ENCODE assay signal across 8 mouse cellular contexts in genomic region chr2:152828532-152828931, GRCm38 (mm10). TPM values are rescaled to one million over a fixed set of nuclear protein-coding genes. Genes with fewer than 3 reads are reported as not detected.
DNase-seq lines count a peak whose midpoint lies in the region; ATAC-seq and TF ChIP-seq lines count a peak whose summit lies in the region.

No protein-coding gene starts in this region.

- peaks cover 28% of the 10 kb centered on the region; the same call in 1 of the 2 replicates for H3K79me2 ChIP-seq in liver, adult 2 months (ENCODE audit: control insufficient read depth, insufficient read depth, low read length)

- peaks cover 19% of the 10 kb centered on the region for H3K4me1 ChIP-seq in liver, adult 2 months (ENCODE audit: control insufficient read depth, insufficient read depth, low read length)
- peaks cover 48% of the 10 kb centered on the region for H3K4me1 ChIP-seq in embryonic facial prominence, embryonic 12.5 days
- peaks cover 48% of the 10 kb centered on the region for H3K4me1 ChIP-seq in intestine, embryonic 15.5 days (replicated peaks)
- H3K4me1 ChIP-seq in lung, postnatal 0 days (ENCODE audit: insufficient read depth, low read depth, low read length), result peaks cover 42% of the 10 kb centered on the region

- peak; percentile 92 for DNase-seq in liver, adult 2 months (ENCODE audit: extremely low read depth, low read depth, low spot score)
- no peak for DNase-seq in liver
- peak; percentile 26 for DNase-seq in lung, postnatal 0 days (ENCODE audit: low spot score)
- DNase-seq in adrenal gland, postnatal 10 days, result no peak
- DNase-seq in right cerebral cortex, postnatal 36 days (ENCODE audit: low spot score in 2 of 2), result no peak
- no peak for DNase-seq in testis, postnatal 14 days (ENCODE audit: low spot score)

- peak overlapping the region; percentile 68 for H3K4me2 ChIP-seq in embryonic facial prominence, embryonic 12.5 days (replicated peaks)
- peak overlapping the region; percentile 77 for H3K4me2 ChIP-seq in intestine, embryonic 15.5 days (replicated peaks)
- peak overlapping the region; percentile 78 for H3K4me2 ChIP-seq in lung, postnatal 0 days (replicated peaks; ENCODE audit: low read depth, low read length)

- TF ChIP-seq CTCF in liver, adult 2 months (IDR thresholded peaks at IDR 0.05; ENCODE audit: low read depth, low read length), result no peak
- TF ChIP-seq CTCF in lung, postnatal 0 days (IDR thresholded peaks at IDR 0.05), result no peak

- WGBS in liver, adult 2 months, result 0% methylated on average over 1 of the region's 1 CpGs
- WGBS in embryonic facial prominence, embryonic 12.5 days, result 42% methylated on average over 1 of the region's 1 CpGs
- WGBS in intestine, embryonic 15.5 days, result 39% methylated on average over 1 of the region's 1 CpGs
- 0% methylated on average over 1 of the region's 1 CpGs for WGBS in lung, postnatal 0 days

- H3K27ac ChIP-seq in liver, adult 2 months (replicated peaks; ENCODE audit: insufficient read depth, low read depth, low read length), result peak overlapping the region; percentile 95
- H3K27ac ChIP-seq in embryonic facial prominence, embryonic 12.5 days, result 0 out of 2 replicates have a peak overlapping the region, but pooled peaks have one; percentile 25
- peak overlapping the region; percentile 71 for H3K27ac ChIP-seq in intestine, embryonic 15.5 days
- H3K27ac ChIP-seq in lung, postnatal 0 days (ENCODE audit: low read length), result peak overlapping the region; percentile 99

- no peak for ATAC-seq in embryonic facial prominence, embryonic 12.5 days (ENCODE audit: insufficient number of reproducible peaks, insufficient read depth, low FRiP score, low TSS enrichment)
- no peak for ATAC-seq in intestine, embryonic 15.5 days
- ATAC-seq in lung, postnatal 0 days, result no peak

- no peaks in the 10 kb centered on the region for H3K27me3 ChIP-seq in liver, adult 2 months (ENCODE audit: control insufficient read depth, insufficient read depth, low read length)
- no peaks in the 10 kb centered on the region for H3K27me3 ChIP-seq in embryonic facial prominence, embryonic 12.5 days
- H3K27me3 ChIP-seq in intestine, embryonic 15.5 days (replicated peaks), result no peaks in the 10 kb centered on the region
- H3K27me3 ChIP-seq in lung, postnatal 0 days (replicated peaks; ENCODE audit: insufficient read depth, low read length), result no peaks in the 10 kb centered on the region

- peak overlapping the region; percentile 75 for H3K9ac ChIP-seq in liver, adult 2 months (ENCODE audit: low read depth, low read length)
- peak overlapping the region; percentile 56 for H3K9ac ChIP-seq in embryonic facial prominence, embryonic 12.5 days
- H3K9ac ChIP-seq in intestine, embryonic 15.5 days, result peak overlapping the region; percentile 91
- H3K9ac ChIP-seq in lung, postnatal 0 days (replicated peaks; ENCODE audit: low read depth), result peak overlapping the region; percentile 87

- no peak for TF ChIP-seq EP300 in lung, postnatal 0 days (IDR thresholded peaks at IDR 0.05)

- H3K36me3 ChIP-seq in liver, adult 2 months (ENCODE audit: control insufficient read depth, insufficient read depth, low read length), result peaks cover 1% of the 10 kb centered on the region; the same call in 1 of the 2 replicates
- H3K36me3 ChIP-seq in embryonic facial prominence, embryonic 12.5 days, result peaks cover 5% of the 10 kb centered on the region; the same call in 1 of the 2 replicates
- H3K36me3 ChIP-seq in intestine, embryonic 15.5 days, result no peaks in the 10 kb centered on the region
- H3K36me3 ChIP-seq in lung, postnatal 0 days (ENCODE audit: insufficient read depth, low read length), result no peaks in the 10 kb centered on the region; the same call in 1 of the 2 replicates

- no peaks in the 10 kb centered on the region for H3K9me3 ChIP-seq in embryonic facial prominence, embryonic 12.5 days
- H3K9me3 ChIP-seq in intestine, embryonic 15.5 days, result no peaks in the 10 kb centered on the region
- H3K9me3 ChIP-seq in lung, postnatal 0 days (ENCODE audit: low read length), result no peaks in the 10 kb centered on the region

- 0 out of 2 replicates have a peak, but pooled peaks have one; percentile 31 for TF ChIP-seq POLR2A in liver, adult 2 months (IDR thresholded peaks at IDR 0.05; ENCODE audit: extremely low read depth, insufficient read depth, low read length)

- peak overlapping the region; percentile 84 for H3K4me3 ChIP-seq in liver, adult 2 months (ENCODE audit: insufficient read depth, low read depth, low read length)
- H3K4me3 ChIP-seq in embryonic facial prominence, embryonic 12.5 days, result peak overlapping the region; percentile 67
- peak overlapping the region; percentile 80 for H3K4me3 ChIP-seq in intestine, embryonic 15.5 days (replicated peaks)
- peak overlapping the region; percentile 70 for H3K4me3 ChIP-seq in lung, postnatal 0 days (ENCODE audit: low read depth, low read length)

RNA-seq across cellular contexts. Expression of gene Bcl2l1, which starts 3.0 kb away (rescaled TPM):
- 14.9 and 16.1 TPM in 2 replicates for total RNA-seq in liver, adult 2 months (2014; rRNA removed)
- 30.4 and 33.8 TPM in 2 replicates for polyA plus RNA-seq in liver, adult 2 months (2012; rRNA removed)
- 104 and 105 TPM in 2 replicates for polyA plus RNA-seq in embryonic facial prominence, embryonic 12.5 days (2016; fragmentation: Nextera tagmentation; extraction: Ambion mirVana)
- polyA plus RNA-seq in intestine, embryonic 15.5 days (2015; fragmentation: Nextera tagmentation; extraction: Ambion mirVana), result 61.9 and 64.0 TPM in 2 replicates
- 100 and 103 TPM in 2 replicates for polyA plus RNA-seq in lung, postnatal 0 days (2015; fragmentation: Nextera tagmentation; extraction: Ambion mirVana)
- 10 to 100 TPM; 49.3 to 56.2 TPM for total RNA-seq in adrenal gland, postnatal 10 days (2021)

RNA-seq across cellular contexts. Expression of gene Tpx2, which starts 19.2 kb away (rescaled TPM):
- 0.18 and 1.1 TPM in 2 replicates for total RNA-seq in liver, adult 2 months (2014; rRNA removed)
- 0.04 TPM in 1 of 2 replicates, not detected in the other for polyA plus RNA-seq in liver, adult 2 months (2012; rRNA removed)
- 92.4 and 106 TPM in 2 replicates for polyA plus RNA-seq in embryonic facial prominence, embryonic 12.5 days (2016; fragmentation: Nextera tagmentation; extraction: Ambion mirVana)
- 60.1 and 67.6 TPM in 2 replicates for polyA plus RNA-seq in intestine, embryonic 15.5 days (2015; fragmentation: Nextera tagmentation; extraction: Ambion mirVana)
- 3.1 and 5.7 TPM in 2 replicates for polyA plus RNA-seq in lung, postnatal 0 days (2015; fragmentation: Nextera tagmentation; extraction: Ambion mirVana)
- total RNA-seq in adrenal gland, postnatal 10 days (2021), result 10 to 100 TPM; 18.4 to 21.4 TPM

Comparison
In these comparisons a context has a peak if more than half of its experiments do, and no peak if none do; other contexts are left out.
1. DNase-seq: peak in liver, adult 2 months (single experiment) and lung, postnatal 0 days (single experiment); none in liver (single experiment), adrenal gland, postnatal 10 days (single experiment), right cerebral cortex, postnatal 36 days (0 of 2) and testis, postnatal 14 days (single experiment).
2. H3K27ac ChIP-seq: peak in every context shown above with its lines; median percentile 99 in lung, postnatal 0 days; 95 in liver, adult 2 months; 71 in intestine, embryonic 15.5 days; 25 in embryonic facial prominence, embryonic 12.5 days.
3. Peak in every context shown above with its lines, with median percentiles within 50 percentile points of each other: H3K4me3 ChIP-seq, H3K9ac ChIP-seq and H3K4me2 ChIP-seq.